Mouse (Mus musculus) lung, postnatal 10 days (tissue): ENCODE measurements around the gene Ggta1.

Source experiments
- DNase-seq: peaks from one replicate; pipeline ENCODE4 v3.0.0; 2021

Ggta1 gene

DNA sequence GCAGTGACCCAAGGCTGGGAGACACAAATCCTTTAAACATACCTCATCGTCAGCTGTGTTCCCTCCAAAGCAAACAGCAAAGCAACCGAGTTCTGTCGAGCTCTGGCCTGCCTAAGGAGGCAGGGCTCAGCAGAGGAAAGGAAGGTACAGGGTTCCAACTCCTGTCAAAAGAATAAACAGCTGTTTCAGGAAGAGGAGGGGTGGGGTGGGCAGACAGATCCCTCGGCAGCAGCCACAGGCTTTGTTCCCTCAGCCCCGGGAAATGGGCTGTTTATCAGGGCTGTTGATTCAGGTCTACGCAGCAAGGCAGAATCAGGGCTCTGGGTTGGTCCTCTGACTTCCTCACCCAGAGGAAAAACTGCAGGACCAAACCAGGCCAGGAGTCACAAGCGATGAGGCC is 30.6 kb downstream of the Ggta1 start:
- DNase-seq, result peak; percentile 69

DNA sequence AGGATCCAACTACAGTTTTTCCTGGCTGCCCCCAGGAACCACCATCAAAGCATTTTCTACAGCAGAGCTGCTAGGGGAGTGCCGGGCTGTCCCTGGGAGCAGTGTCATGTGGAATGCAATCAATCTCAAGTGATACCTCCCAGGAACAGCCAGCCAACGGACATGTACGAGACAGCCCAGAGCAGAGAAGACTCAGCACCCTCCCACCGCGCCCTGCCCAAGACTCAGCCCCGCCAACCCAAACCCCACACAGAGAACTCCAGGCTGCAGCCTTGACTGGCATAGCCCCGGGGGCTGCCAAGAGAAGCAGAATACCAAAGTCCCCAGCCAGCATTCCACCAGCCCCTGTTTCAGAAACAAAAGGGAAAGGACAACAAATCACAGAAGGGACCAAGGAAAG is 31.0 kb downstream of the Ggta1 start:
- peak; percentile 60 for DNase-seq

DNA sequence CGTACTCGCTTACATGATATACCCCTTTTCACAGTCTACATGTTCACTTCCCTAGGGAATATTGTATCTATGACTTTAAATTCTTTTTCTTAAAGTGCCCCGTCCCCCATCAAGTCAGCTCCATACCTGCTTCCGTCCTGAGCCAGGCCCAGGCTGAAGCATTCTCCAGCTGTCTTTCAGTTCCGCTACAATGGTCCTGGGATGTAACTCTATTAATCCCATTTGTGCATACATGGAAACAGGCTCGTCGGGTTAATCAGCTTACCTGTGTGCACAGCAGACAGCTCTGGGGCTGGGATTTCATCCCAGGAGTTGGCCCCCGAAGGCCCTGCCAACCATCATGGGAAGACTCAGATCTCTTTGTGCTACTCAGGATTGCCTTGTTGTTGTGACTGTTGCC is 32.2 kb downstream of the Ggta1 start:
- DNase-seq, result no peak

DNA sequence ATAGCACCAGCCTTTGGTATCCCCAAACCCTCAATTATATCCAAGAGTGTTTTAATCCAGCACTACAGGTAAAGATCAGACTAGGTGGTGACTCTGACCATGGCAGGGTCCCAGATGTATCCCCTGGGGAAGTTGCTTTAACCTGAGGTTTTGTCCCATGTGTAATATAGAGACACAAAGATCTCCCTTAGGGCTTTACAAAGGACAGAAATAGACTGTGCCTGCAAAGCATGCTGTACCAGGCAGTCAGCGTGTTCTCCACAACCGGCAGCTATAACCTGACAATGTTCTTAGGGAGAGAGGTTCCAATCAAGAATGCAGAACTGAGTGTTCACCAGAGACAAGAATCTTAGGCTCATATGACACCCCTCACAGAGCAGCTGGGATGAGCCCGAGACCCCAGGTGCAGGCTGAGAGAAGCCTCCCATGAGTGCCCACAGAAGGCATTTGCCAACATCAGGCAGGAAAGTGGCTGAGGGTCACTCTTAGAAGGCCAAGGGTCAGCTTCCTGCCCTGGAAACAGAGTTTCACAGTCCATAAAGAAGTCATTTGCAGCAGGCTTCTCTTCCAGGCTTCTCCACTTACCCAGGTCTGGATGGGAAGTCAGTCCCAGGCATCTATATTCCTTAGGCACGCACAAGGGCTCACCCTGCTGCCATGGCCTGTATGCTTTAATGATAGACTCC is 34.3 kb downstream of the Ggta1 start:
- no peak for DNase-seq

DNA sequence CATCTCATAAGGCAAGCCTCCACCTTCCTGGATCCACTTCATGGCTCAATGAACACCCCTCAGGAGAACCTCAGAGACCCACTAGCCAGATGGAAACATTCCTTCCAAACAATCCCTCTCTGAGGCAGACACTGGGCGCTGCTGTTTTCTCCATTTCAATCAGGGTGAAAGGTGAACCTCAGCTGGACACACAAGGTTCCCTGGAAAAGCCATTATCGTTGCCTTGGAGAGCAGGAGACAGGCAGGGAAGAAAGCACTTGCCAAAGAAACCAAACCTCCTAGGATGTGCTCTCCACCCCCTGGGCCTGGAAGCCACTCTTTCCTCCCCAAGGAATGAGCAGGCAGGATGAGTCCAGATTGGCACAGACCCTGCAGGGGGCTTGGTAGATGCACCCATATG is 35.5 kb downstream of the Ggta1 start:
- no peak for DNase-seq

DNA sequence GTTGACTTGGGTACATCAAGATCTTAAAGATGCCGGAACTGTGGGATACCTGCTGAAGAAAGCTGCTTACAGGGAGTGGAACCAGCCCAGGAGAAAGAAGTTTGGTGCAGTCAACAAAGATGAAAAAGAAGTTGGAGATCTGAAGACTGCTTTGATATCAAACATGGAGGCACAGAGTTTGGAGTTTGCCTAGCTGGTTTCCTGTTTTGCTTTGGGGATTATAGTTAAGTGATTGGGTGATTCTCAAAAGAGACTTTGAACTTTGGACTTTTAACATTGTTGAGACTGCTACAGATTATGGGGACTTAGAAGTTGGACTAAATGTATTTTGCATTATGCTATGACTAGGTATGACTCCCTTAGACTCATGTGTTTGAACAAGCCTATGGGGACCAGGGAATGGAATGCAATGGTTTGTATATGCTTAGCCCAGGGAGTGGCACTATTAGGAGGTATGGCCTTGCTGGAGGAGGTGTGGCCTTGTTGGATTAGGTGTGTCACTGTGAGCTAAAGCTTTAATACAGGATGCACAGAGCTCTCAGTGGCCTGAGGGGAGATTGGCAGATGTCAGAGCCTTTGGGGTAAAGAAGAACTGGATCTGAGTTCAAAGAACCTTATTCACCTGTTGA is 39.2 kb downstream of the Ggta1 start:
- no peak for DNase-seq

DNA sequence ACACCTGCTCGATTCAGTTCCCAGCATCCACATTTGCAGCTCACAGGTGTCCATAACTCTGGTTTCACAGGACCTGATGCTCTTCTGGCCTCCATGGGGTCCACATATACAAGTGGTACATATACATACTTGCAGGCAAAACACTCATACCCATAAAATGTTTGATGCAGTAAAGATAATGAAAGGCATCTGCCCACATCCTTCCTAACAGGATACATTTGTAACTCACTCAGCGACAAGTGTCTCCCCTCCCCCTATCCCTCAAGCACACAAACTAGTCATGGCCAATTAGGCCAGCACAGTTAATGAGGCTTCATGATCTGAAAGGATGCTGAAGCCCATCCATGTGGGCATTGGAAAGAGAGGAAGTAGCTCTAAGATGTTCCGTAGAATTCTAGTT is 40.6 kb downstream of the Ggta1 start:
- no peak for DNase-seq

DNA sequence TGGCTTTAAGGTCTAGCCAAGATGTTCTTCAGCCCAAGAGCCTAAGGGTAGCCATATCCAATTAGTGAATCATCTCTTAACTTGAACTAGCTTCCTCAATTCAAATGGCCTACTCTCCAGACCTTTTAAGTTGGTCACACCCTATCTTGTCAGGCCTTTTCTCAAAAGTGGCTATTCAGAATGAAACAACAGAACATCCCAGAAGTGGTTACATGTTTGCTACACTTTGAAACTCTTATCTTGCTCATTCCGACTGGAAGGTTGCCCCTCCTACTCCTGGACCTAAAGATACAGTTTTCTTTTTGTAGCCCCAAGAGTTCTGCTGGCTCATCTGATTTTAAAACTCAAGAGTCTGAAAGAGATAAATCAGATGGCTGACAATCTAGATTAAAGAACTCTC is 42.4 kb downstream of the Ggta1 start:
- no peak for DNase-seq

DNA sequence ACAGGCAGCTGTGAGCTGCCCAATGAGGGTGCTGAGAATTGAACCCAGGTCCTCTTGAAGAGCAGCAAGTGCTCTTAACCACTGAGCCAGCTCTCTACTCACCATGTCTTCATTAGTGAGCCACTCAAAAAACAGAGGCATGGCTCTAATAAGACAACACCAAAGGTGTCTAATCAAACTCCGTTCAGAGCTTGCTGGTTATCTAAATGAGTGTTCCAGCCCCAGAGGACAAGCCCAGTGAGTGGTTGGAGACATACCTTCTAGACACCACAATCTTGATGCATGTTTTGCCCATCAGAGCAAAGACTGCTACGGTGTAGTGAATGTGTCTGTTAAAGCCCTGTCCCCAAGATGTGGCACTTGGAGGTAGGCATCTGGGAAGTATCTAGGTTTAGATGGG is 43.4 kb downstream of the Ggta1 start:
- no peak for DNase-seq

DNA sequence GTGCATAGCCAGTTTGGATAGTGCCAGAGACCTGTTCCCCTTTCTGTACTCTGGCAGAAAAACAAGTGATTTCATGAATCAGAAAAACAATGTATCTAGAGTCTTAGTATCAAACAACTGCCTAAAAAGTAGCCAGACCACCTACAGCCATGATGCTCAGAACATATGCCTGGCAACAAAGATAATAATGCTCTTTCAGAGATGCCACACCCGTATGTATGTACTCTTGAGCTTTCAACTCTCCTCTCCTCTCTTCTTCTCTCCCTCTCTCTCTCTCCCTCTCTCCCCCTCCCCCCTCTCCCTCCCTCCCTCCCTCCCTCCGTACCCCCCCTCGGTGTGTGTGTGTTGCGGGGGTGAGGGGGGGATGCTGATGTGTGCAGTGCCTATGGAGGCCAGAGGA is 43.8 kb downstream of the Ggta1 start:
- DNase-seq, result no peak

DNA sequence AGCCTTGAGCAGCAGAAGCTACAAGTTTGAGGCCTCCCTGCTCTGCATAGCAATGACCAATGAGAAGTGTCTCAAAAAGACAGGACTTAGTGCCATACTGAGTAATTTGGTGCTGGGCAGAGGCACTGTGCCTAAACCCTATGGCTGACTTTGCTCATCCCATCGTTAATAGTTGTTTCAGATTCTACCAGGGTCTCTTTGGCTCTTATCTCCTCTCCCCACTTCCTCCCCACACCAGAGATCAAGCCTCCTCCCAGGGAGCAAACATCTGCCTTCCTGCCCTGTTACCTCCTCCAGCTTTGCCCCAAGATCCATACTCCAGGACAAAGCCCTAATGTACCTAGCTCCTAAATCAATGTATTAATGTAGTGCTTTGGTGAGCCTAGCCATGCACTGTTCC is 45.8 kb downstream of the Ggta1 start:
- DNase-seq, result no peak

DNA sequence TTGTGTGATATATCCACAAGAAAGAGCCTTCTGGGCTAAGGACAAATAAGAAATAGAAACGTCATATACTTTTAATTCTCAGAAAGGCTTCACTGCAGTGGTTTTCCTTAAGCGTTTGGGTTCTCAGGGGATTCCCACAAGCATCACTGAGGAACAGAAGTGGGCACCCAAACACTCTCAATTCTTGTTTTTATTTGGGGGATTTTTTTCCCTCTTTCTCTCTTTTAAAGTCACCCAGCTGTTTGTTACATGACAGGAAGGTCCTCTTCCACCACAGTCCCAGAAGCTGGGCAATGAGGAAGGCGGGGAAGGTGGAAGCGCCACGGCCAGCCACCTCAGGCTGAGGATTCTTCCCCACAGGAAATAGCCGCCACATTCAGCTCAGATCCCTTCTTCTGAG is 46.6 kb downstream of the Ggta1 start:
- no peak for DNase-seq

DNA sequence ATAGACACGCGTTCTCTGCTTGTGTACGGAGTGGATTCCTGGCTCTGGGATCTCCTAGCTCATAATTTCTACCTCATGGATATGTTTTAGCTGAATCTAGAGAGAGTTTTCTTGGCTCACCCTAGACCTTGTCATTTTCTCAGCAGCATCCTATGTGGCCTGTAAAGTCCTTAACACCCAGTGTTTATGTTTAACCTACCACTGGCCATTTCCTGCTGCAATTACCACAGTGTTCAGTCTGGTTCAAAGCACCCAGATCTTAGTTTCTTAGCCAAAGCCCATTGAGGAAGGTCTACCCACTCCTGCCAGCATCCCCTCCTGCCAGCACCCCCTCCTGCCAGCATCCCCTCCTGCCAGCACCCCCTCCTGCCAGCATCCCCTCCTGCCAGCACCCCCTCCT is 50.2 kb downstream of the Ggta1 start:
- no peak for DNase-seq

DNA sequence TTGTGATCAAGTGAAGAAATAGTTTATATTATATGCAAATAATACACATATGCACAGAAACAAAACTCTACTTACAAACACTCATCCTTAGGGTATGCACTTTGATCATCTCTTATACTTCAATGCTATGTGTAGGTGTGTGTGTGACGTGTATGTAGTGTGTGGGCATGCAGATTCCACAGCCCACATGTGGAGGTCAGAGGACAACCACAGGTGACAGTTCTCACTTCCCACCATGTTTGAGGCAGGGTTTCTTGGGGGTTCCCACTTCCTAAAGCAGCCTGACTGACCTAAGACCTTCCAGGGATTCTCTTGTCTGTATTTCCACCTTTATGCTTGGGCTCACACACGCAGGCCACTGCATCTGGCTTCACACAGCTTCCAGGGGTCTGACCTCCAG is 50.8 kb downstream of the Ggta1 start:
- no peak for DNase-seq

DNA sequence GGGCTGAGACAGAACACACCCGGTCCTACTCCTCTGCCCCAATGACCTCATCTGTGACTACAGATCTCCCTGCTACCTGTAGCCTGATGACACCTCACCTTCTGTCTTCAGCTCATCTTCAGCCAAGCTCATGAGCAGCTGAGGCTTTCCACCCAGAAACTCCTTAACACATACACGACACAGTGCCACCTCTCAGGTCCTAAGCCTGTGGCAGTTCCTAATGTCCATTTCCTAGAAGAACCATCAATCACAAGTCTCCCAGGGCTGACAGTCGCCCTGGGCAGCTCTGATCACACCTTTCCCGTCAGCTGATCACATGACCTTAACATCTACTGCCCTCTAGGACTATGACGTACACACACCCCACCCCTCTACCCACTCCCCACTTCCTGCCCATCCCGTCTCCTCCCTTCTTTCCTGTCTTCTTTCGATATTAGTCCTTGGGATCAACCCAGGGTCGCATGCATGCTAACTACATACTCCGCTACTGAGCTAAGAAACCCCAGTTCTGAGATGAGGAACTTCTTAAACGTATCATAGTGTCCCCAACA is 51.3 kb downstream of the Ggta1 start:
- DNase-seq, result peak; percentile 36

DNA sequence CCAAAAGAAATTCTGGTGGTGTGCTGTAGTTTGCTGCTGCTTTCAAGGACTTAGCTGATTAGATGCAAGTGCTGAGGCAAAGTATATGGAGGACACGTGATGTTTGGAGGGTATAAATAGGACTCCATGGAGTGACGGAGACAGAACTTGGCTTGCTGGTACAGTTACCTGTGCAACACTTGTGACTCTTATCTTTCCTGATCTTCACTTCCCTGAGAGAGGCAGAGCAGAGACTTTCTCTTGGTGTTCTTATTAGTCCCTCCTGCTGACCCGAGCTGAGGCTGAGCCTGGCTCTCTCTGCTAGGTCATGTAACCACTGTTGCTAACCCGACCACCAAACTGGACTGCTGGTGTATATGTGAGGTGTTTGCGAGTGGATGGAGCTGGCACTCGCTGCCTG is 53.6 kb downstream of the Ggta1 start:
- no peak for DNase-seq

DNA sequence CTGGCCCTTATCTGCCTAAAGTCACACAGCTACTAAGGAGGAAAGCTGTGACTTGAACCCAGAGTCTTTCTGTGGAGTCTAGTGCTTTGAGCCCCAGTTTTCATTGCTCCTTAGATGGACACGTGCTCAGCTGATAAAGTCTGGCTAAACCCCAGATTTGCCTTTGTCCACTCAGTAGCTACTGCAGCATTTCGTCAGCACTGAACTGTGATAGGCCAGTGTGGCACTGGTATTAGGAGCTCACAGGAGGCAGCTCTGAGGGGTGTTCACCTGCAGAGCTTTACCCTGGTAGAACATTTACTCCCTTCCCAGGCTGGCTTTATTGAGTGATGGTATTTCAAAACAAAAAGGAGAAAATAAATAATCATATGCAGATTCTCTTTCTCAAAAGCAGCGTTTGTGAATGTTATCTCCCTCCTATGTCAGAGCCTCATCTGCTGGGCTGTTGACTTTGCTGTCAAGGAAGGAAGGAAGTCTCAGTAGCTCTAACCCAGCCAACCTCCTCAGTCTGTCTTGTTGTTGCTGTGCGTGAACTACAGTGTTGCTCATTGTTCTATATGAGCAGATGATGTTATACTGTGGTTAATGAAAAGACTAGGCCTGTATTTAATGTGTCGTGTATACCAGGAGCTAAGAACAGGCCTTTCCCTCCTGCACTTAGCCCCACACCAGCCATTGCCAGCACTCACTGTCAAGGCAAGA is 54.5 kb downstream of the Ggta1 start:
- no peak for DNase-seq

DNA sequence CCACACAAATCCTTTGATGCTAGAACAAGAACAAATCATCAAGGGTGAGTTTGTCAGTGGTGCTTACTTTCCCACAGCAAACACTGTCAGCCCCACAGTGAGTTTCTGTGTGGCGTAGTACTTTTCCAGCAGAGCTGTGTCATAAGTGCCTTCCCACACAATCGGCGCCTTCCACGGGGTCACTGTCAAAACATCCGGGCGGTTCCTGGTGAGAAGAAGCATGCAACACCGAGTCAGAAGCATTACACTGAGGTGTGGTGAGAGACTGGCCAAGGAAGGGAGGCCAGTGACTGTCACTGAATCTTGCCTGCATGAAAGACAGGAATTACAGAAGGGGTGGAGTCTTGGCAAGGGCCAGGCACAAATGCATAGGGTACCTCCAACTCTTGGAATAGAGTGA is 55.2 kb downstream of the Ggta1 start:
- no peak for DNase-seq

DNA sequence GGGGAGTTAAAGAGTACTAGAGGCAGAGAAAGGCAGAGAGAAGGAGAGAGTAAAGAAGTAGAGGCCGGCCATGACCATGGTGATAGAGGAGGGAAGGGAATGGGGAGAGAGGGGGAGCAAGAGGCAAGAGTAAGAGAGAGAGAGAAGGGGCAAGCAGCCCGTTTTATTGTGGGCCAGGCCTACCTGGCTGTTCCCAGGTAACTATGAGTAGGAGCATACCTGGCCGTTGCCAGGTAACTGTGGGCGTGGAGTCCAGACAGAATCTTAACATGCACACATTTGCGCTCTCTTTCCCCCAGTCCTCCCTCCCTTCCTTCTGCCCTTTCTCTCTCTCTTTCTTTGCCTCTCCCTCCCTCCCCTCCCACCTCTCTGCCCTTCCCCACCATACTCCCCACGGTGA is 55.8 kb downstream of the Ggta1 start:
- DNase-seq, result no peak

DNA sequence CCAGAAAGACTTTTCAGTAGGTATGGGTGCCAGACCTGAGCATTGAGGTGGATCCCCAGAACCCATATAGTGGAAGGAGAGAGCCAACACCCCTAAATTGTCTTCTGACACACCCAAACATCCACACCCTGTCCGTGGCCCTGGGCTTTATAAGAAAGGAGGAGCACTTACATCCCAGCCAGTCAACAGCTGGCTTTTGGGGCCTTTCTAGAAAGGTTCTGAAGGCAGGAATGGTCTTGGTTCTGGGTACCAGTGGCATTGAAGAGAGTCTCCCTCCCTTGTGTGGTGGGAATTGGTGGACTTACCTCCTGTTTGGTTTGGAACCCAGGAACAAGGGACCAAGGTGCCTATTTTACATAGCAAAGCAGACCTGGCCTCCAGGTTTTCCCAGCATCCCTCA is 56.4 kb downstream of the Ggta1 start:
- no peak for DNase-seq

DNA sequence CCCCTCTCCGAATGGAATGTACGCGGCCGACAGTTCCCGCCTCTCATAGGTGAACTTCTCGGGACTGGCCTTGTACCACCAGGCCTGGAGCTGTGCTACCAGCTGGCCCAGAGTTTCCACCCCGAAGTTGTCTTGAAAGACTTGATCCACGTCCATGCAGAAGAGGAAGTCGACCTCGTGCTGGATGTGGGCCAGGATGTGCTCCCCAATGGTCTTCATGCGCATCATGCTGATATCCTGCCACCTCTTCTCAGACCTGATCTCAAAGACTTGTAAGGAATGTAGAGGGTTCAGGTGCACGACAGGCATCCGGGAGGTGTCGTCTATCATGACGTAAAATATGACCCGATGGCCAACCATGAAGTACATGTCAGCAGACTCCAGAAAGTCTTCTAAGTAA is 60.6 kb downstream of the Ggta1 start:
- DNase-seq, result no peak

DNA sequence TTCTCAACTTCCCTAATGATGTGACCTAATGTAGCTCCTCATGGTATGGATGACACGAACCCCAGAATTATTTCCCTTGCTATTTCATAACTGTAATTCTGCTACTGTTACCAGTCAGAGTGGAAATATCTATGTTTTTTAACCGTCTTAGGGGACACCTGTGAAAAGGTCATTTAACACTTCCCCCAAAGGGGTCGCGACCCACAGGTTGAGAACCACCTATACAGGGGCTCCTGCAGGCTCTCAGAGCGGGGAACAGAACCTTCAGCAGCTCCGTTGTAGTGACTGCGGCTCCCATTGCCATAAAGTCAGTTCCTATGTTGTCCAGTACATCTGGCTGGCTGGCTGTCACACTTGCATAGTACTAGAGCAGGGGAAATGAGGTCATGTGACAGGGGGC is 62.3 kb downstream of the Ggta1 start:
- DNase-seq, result no peak

DNA sequence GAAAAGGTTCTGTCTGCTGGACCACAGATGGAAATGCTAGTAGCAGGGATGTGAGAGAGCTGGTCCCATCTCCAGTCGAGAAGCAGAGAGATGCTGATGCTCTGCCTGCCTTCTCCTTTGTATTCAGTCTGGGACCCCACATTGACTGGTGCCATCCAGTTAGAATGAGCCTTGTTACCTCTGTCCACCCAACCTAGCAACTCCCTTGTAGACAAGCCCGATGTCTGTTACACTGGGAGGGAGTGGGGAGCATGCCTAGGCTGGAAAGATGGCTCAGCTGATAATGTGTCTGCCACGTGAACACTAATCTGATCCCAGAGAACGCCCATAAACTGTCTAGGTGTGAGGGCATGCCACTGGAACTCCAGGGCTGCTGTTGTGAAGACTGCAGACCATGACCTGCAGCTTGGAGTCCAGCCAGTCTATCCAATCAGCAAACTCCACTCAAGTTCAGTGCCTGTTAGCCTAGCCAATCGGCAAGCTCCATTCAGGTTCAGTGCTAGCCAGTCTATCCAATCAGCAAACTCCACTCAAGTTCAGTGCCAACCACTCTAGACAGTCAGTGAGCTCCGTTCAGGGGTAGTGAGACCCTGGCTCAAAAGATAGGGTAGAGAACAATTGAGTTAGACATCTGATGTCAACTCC is 64.7 kb downstream of the Ggta1 start:
- DNase-seq, result peak; percentile 23
